Mouse (Mus musculus): ENCODE data around the gene Nacc1. TPM values are rescaled to one million over a fixed set of nuclear protein-coding genes. Genes with fewer than 3 reads are reported as not detected.

Nacc1 gene
- total RNA-seq, 2 experiments from 2014 or later = 68.4 to 72.1 TPM

- DNase-seq = no peak
- intact Hi-C loops (cut with DNase I) = no loop called here
Measured at GRCm38 (mm10) chr8:84715893-84716468, 28.3 kb upstream of the Nacc1 start.

- intact Hi-C loops (cut with DNase I) = no loop called here
- no peak for DNase-seq
Measured at GRCm38 (mm10) chr8:84714161-84714560, 26.5 kb upstream of the Nacc1 start.

GRCm38 (mm10) chr8:84713381-84713780 is 25.7 kb upstream of the Nacc1 start:
- intact Hi-C loops (cut with DNase I) = no loop called here
- no peak for DNase-seq

GRCm38 (mm10) chr8:84712759-84713120 is 25.1 kb upstream of the Nacc1 start:
- intact Hi-C loops (cut with DNase I) = no loop called here

GRCm38 (mm10) chr8:84711933-84712758 is 24.5 kb upstream of the Nacc1 start:
- peak; percentile 95 for DNase-seq
- intact Hi-C loops (cut with DNase I) = no loop called here

More at GRCm38 (mm10) chr8:84712759-84713120, 25.1 kb upstream of the Nacc1 start:
- no peak for DNase-seq

GRCm38 (mm10) chr8:84711312-84711711 is 23.6 kb upstream of the Nacc1 start:
- no peak for DNase-seq
- intact Hi-C loops (cut with DNase I) = no loop called here

GRCm38 (mm10) chr8:84709931-84710330 is 22.3 kb upstream of the Nacc1 start:
- DNase-seq = no peak
- intact Hi-C loops (cut with DNase I) = no loop called here

- intact Hi-C loops (cut with DNase I) = no loop called here
Measured at GRCm38 (mm10) chr8:84708774-84709475, 21.3 kb upstream of the Nacc1 start.

GRCm38 (mm10) chr8:84708071-84708541 is 20.4 kb upstream of the Nacc1 start:
- intact Hi-C loops (cut with DNase I) = no loop called here
- DNase-seq = no peak

More at GRCm38 (mm10) chr8:84708774-84709475, 21.3 kb upstream of the Nacc1 start:
- peak; percentile 95 for DNase-seq

- intact Hi-C loops (cut with DNase I) = no loop called here
- no peak for DNase-seq
Measured at GRCm38 (mm10) chr8:84707267-84707883, 19.7 kb upstream of the Nacc1 start.

- intact Hi-C loops (cut with DNase I) = no loop called here
- DNase-seq = no peak
Measured at GRCm38 (mm10) chr8:84706610-84707266, 19.1 kb upstream of the Nacc1 start.

- intact Hi-C loops (cut with DNase I) = no loop called here
- DNase-seq = no peak
Measured at GRCm38 (mm10) chr8:84705960-84706359, 18.3 kb upstream of the Nacc1 start.

GRCm38 (mm10) chr8:84704867-84705831 is 17.5 kb upstream of the Nacc1 start:
- intact Hi-C loops (cut with DNase I) = no loop called here
- no peak for DNase-seq

GRCm38 (mm10) chr8:84704356-84704755 is 16.7 kb upstream of the Nacc1 start:
- intact Hi-C loops (cut with DNase I) = no loop called here
- peak; percentile 93 for DNase-seq

- intact Hi-C loops (cut with DNase I) = no loop called here
- no peak for DNase-seq
Measured at GRCm38 (mm10) chr8:84703466-84704249, 16.0 kb upstream of the Nacc1 start.

- intact Hi-C loops (cut with DNase I) = no loop called here
- no peak for DNase-seq
Measured at GRCm38 (mm10) chr8:84702963-84703465, 15.4 kb upstream of the Nacc1 start.

- DNase-seq = no peak
- intact Hi-C loops (cut with DNase I) = no loop called here
Measured at GRCm38 (mm10) chr8:84702561-84702960, 14.9 kb upstream of the Nacc1 start.
